Mouse (Mus musculus) intestine, embryonic 14.5 days (tissue): ENCODE results near the gene Atrnl1. TPM values are rescaled to one million over a fixed set of nuclear protein-coding genes. Genes with fewer than 3 reads are reported as not detected.
A peak's percentile ranks its signal among the peaks of the same experiment; 100 is the strongest.

ENCODE experiments used
- ATAC-seq: fragments of 200-750 bp; cut with Nextera tagmentation; replicated peaks from 2 replicates; pipeline ENCODE4 v1.8.0; 2017; ENCODE audit warnings: low read depth, moderate number of reproducible peaks, moderate TSS enrichment, moderate library complexity; ENCODE audit not compliant: low FRiP score, low TSS enrichment
- DNase-seq: peaks from one replicate; pipeline ENCODE4 v3.0.0-alpha.2; 2018; ENCODE audit warnings: low spot score
- H3K27ac ChIP-seq: fragments of 300-500 bp; sonication (generic); 2 replicates; pipeline ENCODE4 v1.5.1; 2014; ENCODE audit warnings: low read depth, mild to moderate bottlenecking, control low read depth
- H3K27me3 ChIP-seq: fragments of 300-500 bp; sonication (generic); replicated peaks from 2 replicates; pipeline ENCODE4 v1.6.1; 2014; ENCODE audit warnings: low read length, control low read depth; ENCODE audit not compliant: control insufficient read depth, insufficient read depth
- H3K36me3 ChIP-seq: fragments of 300-500 bp; sonication (generic); 2 replicates; pipeline ENCODE4 v1.6.1; 2014; ENCODE audit warnings: low read length, control low read depth; ENCODE audit not compliant: control insufficient read depth, insufficient read depth
- H3K4me1 ChIP-seq: fragments of 300-500 bp; sonication (generic); replicated peaks from 2 replicates; pipeline ENCODE4 v1.6.1; 2014; ENCODE audit warnings: low read length, control low read depth, mixed read lengths; ENCODE audit not compliant: control insufficient read depth, insufficient read depth
- H3K4me2 ChIP-seq: fragments of 300-500 bp; sonication (generic); 2 replicates; pipeline ENCODE4 v1.6.1; 2014; ENCODE audit warnings: low read length
- H3K4me3 ChIP-seq: fragments of 300-500 bp; sonication (generic); 2 replicates; pipeline ENCODE4 v1.5.1; 2014; ENCODE audit warnings: low read depth, low read length, control low read depth, mixed read lengths
- H3K9ac ChIP-seq: fragments of 300-500 bp; sonication (generic); 2 replicates; pipeline ENCODE4 v1.6.1; 2014; ENCODE audit warnings: mild to moderate bottlenecking, low read length
- H3K9me3 ChIP-seq: fragments of 300-500 bp; sonication (generic); 2 replicates; pipeline ENCODE4 v1.6.1; 2016; ENCODE audit warnings: low read length, control low read depth; ENCODE audit not compliant: control insufficient read depth
- WGBS: fragments of 180-500 bp; shearing (Covaris S2); extraction: QIAGEN DNeasy Blood & Tissue Kit; methylation state at CpG from one replicate; pipeline ENCODE4 v1.1.7; 2014; 5-methylcytosine and 5-hydroxymethylcytosine counted together
- polyA plus RNA-seq: library from polyadenylated mRNA; unstranded; fragments of >200 nt; fragmentation: Nextera tagmentation; extraction: Ambion mirVana; gene quantifications from 2 replicates; pipeline ENCODE4 v1.2.1, GENCODE M21; 2014

Gene Atrnl1
- polyA plus RNA-seq, 1 experiment from 2014 or later = 7.4 TPM

DNA sequence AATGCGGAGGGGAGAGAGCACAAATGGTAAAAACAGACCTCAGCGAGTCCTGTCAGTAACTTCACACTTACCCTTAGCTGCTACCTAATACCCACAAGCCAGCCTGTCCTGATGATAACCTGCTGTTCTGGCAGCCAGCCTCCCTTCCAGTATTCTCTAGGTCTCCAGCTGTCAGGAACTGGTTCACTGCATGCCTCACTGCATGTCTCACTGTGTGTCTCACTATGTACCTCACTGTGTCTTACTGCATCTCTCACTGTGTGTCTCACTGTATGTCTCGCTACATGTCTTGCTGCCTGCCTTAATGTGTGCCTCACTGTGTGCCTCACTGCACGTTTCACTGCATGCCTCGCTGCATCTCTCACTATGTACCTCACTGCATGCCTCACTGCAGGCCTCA, 175.9 kb downstream of the Atrnl1 start:
- ATAC-seq = no peak
- H3K4me1 ChIP-seq = no peaks in the 10 kb centered on the region
- 77% methylated on average over 5 of the region's 5 CpGs for WGBS
- no peak overlapping the region for H3K27ac ChIP-seq
- no peaks in the 10 kb centered on the region for H3K36me3 ChIP-seq
- DNase-seq = no peak
- no peaks in the 10 kb centered on the region for H3K9me3 ChIP-seq
- no peak overlapping the region for H3K9ac ChIP-seq
- H3K4me3 ChIP-seq = no peak overlapping the region
- no peaks in the 10 kb centered on the region for H3K27me3 ChIP-seq
- H3K4me2 ChIP-seq = no peak overlapping the region

DNA sequence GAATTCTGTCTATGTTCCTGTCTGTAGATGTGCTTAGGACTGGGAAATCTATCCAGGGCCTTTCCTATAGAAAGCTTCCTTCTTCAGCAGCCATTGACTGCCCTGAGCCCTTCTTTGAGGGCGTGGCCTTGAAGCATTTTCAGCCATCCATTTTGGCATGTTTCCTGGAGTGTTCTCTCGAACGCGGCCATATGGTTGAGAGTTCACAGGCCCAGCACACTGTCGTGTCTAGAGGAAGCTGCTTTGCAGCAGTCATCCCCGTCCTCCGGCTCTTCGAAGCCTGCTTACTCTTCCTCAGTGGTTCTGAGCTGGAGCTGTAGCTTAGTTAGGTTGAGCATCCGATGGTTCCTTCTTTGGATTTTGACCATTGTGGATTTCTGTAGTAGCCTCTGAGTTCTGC, 191.4 kb downstream of the Atrnl1 start:
- H3K27me3 ChIP-seq = no peaks in the 10 kb centered on the region
- WGBS = 54% methylated on average over 9 of the region's 9 CpGs
- H3K4me3 ChIP-seq = no peak overlapping the region
- no peaks in the 10 kb centered on the region for H3K9me3 ChIP-seq
- ATAC-seq (no peak), DNase-seq (no peak)
- no peak overlapping the region for H3K4me2 ChIP-seq
- peaks cover 19% of the 10 kb centered on the region; the same call in 1 of the 2 replicates for H3K4me1 ChIP-seq
- no peak overlapping the region for H3K27ac ChIP-seq
- H3K36me3 ChIP-seq = 0 out of 2 replicates have a peak, but pooled peaks cover 5% of the 10 kb centered on the region
- H3K9ac ChIP-seq = no peak overlapping the region

- H3K27me3 ChIP-seq = no peaks in the 10 kb centered on the region
- no peak overlapping the region for H3K4me3 ChIP-seq
- DNase-seq = no peak
- 0 out of 2 replicates have a peak overlapping the region, but pooled peaks have one; percentile 11 for H3K27ac ChIP-seq
- 54% methylated on average over 14 of the region's 14 CpGs for WGBS
- no peaks in the 10 kb centered on the region for H3K36me3 ChIP-seq
- no peaks in the 10 kb centered on the region for H3K9me3 ChIP-seq
- H3K4me1 ChIP-seq = peaks cover 19% of the 10 kb centered on the region; the same call in 1 of the 2 replicates
- H3K9ac ChIP-seq = no peak overlapping the region
- ATAC-seq = no peak
- no peak overlapping the region for H3K4me2 ChIP-seq
These were observed 192.1 kb downstream of the Atrnl1 start for GRCm38 (mm10) chr19:57802771-57803482.

DNA sequence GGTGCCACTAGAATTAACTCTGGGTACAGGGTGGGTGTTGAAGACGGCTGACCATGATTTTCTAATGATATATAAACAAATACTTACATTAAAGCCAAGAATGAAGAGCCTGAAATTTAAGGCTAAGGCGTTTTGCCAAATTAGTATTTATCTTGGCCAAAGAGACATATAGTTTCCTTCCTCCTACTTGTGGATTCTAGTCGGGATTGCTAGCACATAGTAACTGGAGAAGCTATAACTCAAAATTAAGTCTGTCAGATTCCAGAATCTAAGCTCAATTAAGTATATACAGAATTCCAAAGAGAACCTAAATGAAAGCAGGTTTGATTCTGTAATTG, 192.6 kb downstream of the Atrnl1 start:
- H3K9me3 ChIP-seq = no peaks in the 10 kb centered on the region
- H3K4me3 ChIP-seq = no peak overlapping the region
- no peaks in the 10 kb centered on the region for H3K27me3 ChIP-seq
- no peak for ATAC-seq
- no peaks in the 10 kb centered on the region for H3K36me3 ChIP-seq
- peaks cover 19% of the 10 kb centered on the region; the same call in 1 of the 2 replicates for H3K4me1 ChIP-seq
- H3K4me2 ChIP-seq = no peak overlapping the region
- 37% methylated on average over 3 of the region's 3 CpGs for WGBS
- H3K9ac ChIP-seq = no peak overlapping the region
- H3K27ac ChIP-seq = no peak overlapping the region
- DNase-seq = no peak

DNA sequence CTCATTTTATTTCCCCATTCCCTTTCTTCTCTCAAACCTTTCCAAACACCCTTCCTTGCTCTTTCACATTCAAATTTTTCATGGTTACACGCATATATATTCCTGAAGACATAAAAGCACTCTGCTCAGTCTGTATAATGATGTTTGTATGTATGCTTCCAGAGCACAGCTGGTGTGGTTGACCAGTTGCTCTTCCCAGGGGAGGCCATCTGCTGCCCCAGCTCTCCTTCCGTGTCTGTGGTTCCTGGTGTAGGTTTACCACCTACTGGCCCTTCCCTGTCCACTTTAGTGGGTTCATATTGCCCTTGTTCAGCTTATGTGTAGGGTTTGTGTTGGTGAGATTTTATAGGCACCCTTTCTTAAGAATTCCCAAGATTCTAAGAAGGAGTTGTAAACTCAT, 197.5 kb downstream of the Atrnl1 start:
- Histone ChIP-seq H3K9ac (no peak overlapping the region), H3K36me3 (no peaks in the 10 kb centered on the region), H3K4me3 (no peak overlapping the region), H3K4me1 (0 out of 2 replicates have a peak, but pooled peaks cover 4% of the 10 kb centered on the region), H3K4me2 (no peak overlapping the region), H3K9me3 (no peaks in the 10 kb centered on the region), H3K27ac (no peak overlapping the region), H3K27me3 (no peaks in the 10 kb centered on the region)
- 83% methylated on average over 2 of the region's 2 CpGs for WGBS
- ATAC-seq (no peak), DNase-seq (no peak)

GRCm38 (mm10) chr19:57814291-57814690, 203.5 kb downstream of the Atrnl1 start:
- Histone ChIP-seq H3K4me3 (no peak overlapping the region), H3K4me2 (no peak overlapping the region), H3K9me3 (no peaks in the 10 kb centered on the region), H3K4me1 (no peaks in the 10 kb centered on the region), H3K9ac (no peak overlapping the region), H3K27ac (no peak overlapping the region), H3K36me3 (no peaks in the 10 kb centered on the region), H3K27me3 (no peaks in the 10 kb centered on the region)
- DNase-seq (no peak), ATAC-seq (no peak)
- 87% methylated on average over 6 of the region's 6 CpGs for WGBS

GRCm38 (mm10) chr19:57816221-57816996, 205.6 kb downstream of the Atrnl1 start:
- DNase-seq (no peak), ATAC-seq (no peak)
- H3K36me3 ChIP-seq = no peaks in the 10 kb centered on the region
- WGBS = 89% methylated on average over 17 of the region's 17 CpGs
- H3K9ac ChIP-seq = no peak overlapping the region
- no peak overlapping the region for H3K27ac ChIP-seq
- no peak overlapping the region for H3K4me3 ChIP-seq
- no peaks in the 10 kb centered on the region for H3K27me3 ChIP-seq
- H3K4me2 ChIP-seq = no peak overlapping the region
- H3K9me3 ChIP-seq = no peaks in the 10 kb centered on the region
- H3K4me1 ChIP-seq = no peaks in the 10 kb centered on the region

DNA sequence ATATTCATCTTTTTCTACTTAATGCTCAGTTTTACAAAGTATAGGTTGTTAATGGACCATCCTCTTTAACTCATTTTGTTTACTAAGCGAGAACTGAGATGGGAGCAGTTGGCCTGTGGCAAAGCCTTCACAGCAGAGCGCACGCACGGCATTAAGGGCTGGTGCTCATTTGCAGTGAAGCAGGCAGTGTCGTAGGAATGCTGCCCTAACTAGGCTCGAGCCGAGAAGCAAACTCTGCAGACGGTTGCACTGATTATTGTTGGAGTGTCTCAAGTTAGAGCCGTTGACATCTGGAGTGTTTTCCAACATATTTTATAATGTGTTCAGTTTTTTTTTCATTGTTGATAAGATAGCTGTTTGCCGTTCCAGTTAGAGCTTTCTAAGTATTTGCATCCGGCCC, 206.9 kb downstream of the Atrnl1 start:
- WGBS = 62% methylated on average over 11 of the region's 11 CpGs
- DNase-seq (no peak), ATAC-seq (no peak)
- no peak overlapping the region for H3K27ac ChIP-seq
- H3K9ac ChIP-seq = no peak overlapping the region
- no peaks in the 10 kb centered on the region for H3K4me1 ChIP-seq
- H3K36me3 ChIP-seq = no peaks in the 10 kb centered on the region
- H3K4me2 ChIP-seq = no peak overlapping the region
- H3K27me3 ChIP-seq = no peaks in the 10 kb centered on the region
- H3K9me3 ChIP-seq = no peaks in the 10 kb centered on the region
- H3K4me3 ChIP-seq = no peak overlapping the region
